Mouse (Mus musculus) E14TG2a.4 (cell line): ENCODE data around the gene BC049352.

Source experiments
- H3K27me3 ChIP-seq: 2 replicates; pipeline ENCODE4 v1.6.1; 2014; ENCODE audit warnings: low read length, control low read depth; ENCODE audit not compliant: insufficient read depth
- H3K36me3 ChIP-seq: 2 replicates; pipeline ENCODE4 v1.6.1; 2014; ENCODE audit warnings: low read length, control low read depth; ENCODE audit not compliant: insufficient read depth
- H3K4me1 ChIP-seq: replicated peaks from 2 replicates; pipeline ENCODE4 v1.6.1; 2014; ENCODE audit warnings: low read depth, low read length, control low read depth
- H3K4me3 ChIP-seq: replicated peaks from 2 replicates; pipeline ENCODE4 v1.5.1; 2014; ENCODE audit warnings: mild to moderate bottlenecking, low read length
- H3K9me3 ChIP-seq: 2 replicates; pipeline ENCODE4 v1.6.1; 2014; ENCODE audit warnings: low read length, control low read depth
- CTCF ChIP-seq: conservative IDR thresholded peaks from 2 replicates; pipeline ENCODE4 v1.5.1; 2014; ENCODE audit warnings: low read length
- NANOG ChIP-seq: IDR thresholded peaks from 2 replicates; pipeline ENCODE4 v1.6.1; 2014; ENCODE audit warnings: borderline replicate concordance, low read length, mixed read lengths
- POU5F1 ChIP-seq: IDR thresholded peaks from 2 replicates; pipeline ENCODE4 v1.6.1; 2014; ENCODE audit warnings: low read length, borderline replicate concordance

Gene BC049352

GRCm38 (mm10) chr9:45274218-45274617 lies 92.4 kb downstream of the BC049352 start:
- Histone ChIP-seq H3K4me3 (no peak overlapping the region), H3K4me1 (0 out of 2 replicates have a peak, but pooled peaks cover 3% of the 10 kb centered on the region)
- TF ChIP-seq POU5F1 (no peak), NANOG (no peak), CTCF (no peak)

GRCm38 (mm10) chr9:45274635-45275034 lies 92.8 kb downstream of the BC049352 start:
- no peaks in the 10 kb centered on the region for H3K9me3 ChIP-seq
- no peaks in the 10 kb centered on the region for H3K36me3 ChIP-seq
- H3K4me1 ChIP-seq = no peaks in the 10 kb centered on the region
- TF ChIP-seq POU5F1 (no peak), NANOG (no peak), CTCF (no peak)
- no peak overlapping the region for H3K4me3 ChIP-seq
- peaks cover 21% of the 10 kb centered on the region for H3K27me3 ChIP-seq

More at GRCm38 (mm10) chr9:45274218-45274617, 92.4 kb downstream of the BC049352 start:
- Histone ChIP-seq H3K9me3 (no peaks in the 10 kb centered on the region), H3K27me3 (peaks cover 25% of the 10 kb centered on the region), H3K36me3 (no peaks in the 10 kb centered on the region)

GRCm38 (mm10) chr9:45280059-45280458 lies 98.3 kb downstream of the BC049352 start:
- H3K4me1 ChIP-seq = no peaks in the 10 kb centered on the region
- H3K27me3 ChIP-seq = no peaks in the 10 kb centered on the region
- TF ChIP-seq CTCF = no peak
- no peak for TF ChIP-seq POU5F1
- no peak for TF ChIP-seq NANOG
- H3K9me3 ChIP-seq = no peaks in the 10 kb centered on the region
- no peaks in the 10 kb centered on the region for H3K36me3 ChIP-seq
- H3K4me3 ChIP-seq = no peak overlapping the region

GRCm38 (mm10) chr9:45280891-45281290 lies 99.1 kb downstream of the BC049352 start:
- H3K4me1 ChIP-seq = no peaks in the 10 kb centered on the region
- H3K27me3 ChIP-seq = no peaks in the 10 kb centered on the region
- H3K36me3 ChIP-seq = no peaks in the 10 kb centered on the region
- H3K4me3 ChIP-seq = no peak overlapping the region
- TF ChIP-seq POU5F1 (no peak), CTCF (no peak), NANOG (no peak)
- H3K9me3 ChIP-seq = no peaks in the 10 kb centered on the region

GRCm38 (mm10) chr9:45282466-45282865 lies 100.7 kb downstream of the BC049352 start:
- H3K36me3 ChIP-seq = no peaks in the 10 kb centered on the region
- H3K4me1 ChIP-seq = no peaks in the 10 kb centered on the region
- no peaks in the 10 kb centered on the region for H3K27me3 ChIP-seq
- no peak overlapping the region for H3K4me3 ChIP-seq
- TF ChIP-seq POU5F1 = no peak
- TF ChIP-seq CTCF = no peak
- TF ChIP-seq NANOG = no peak
- no peaks in the 10 kb centered on the region for H3K9me3 ChIP-seq

GRCm38 (mm10) chr9:45291481-45292168 lies 109.8 kb downstream of the BC049352 start:
- TF ChIP-seq NANOG = no peak
- TF ChIP-seq CTCF = no peak
- no peak for TF ChIP-seq POU5F1
- Histone ChIP-seq H3K9me3 (no peaks in the 10 kb centered on the region), H3K4me3 (no peak overlapping the region), H3K36me3 (no peaks in the 10 kb centered on the region), H3K4me1 (no peaks in the 10 kb centered on the region), H3K27me3 (no peaks in the 10 kb centered on the region)

GRCm38 (mm10) chr9:45294210-45295011 lies 112.6 kb downstream of the BC049352 start:
- Histone ChIP-seq H3K4me3 (no peak overlapping the region), H3K36me3 (no peaks in the 10 kb centered on the region), H3K27me3 (no peaks in the 10 kb centered on the region), H3K4me1 (no peaks in the 10 kb centered on the region), H3K9me3 (no peaks in the 10 kb centered on the region)
- no peak for TF ChIP-seq POU5F1
- TF ChIP-seq NANOG = no peak
- no peak for TF ChIP-seq CTCF

GRCm38 (mm10) chr9:45299231-45300006 lies 117.6 kb downstream of the BC049352 start:
- no peaks in the 10 kb centered on the region for H3K27me3 ChIP-seq
- peaks cover 18% of the 10 kb centered on the region for H3K4me1 ChIP-seq
- H3K9me3 ChIP-seq = peaks cover 12% of the 10 kb centered on the region
- no peak overlapping the region for H3K4me3 ChIP-seq
- H3K36me3 ChIP-seq = no peaks in the 10 kb centered on the region
- no peak for TF ChIP-seq NANOG
- TF ChIP-seq CTCF = peak; percentile 84
- TF ChIP-seq POU5F1 = no peak
